ENCODE assay signal across 8 mouse cellular contexts in the genomic region with DNA sequence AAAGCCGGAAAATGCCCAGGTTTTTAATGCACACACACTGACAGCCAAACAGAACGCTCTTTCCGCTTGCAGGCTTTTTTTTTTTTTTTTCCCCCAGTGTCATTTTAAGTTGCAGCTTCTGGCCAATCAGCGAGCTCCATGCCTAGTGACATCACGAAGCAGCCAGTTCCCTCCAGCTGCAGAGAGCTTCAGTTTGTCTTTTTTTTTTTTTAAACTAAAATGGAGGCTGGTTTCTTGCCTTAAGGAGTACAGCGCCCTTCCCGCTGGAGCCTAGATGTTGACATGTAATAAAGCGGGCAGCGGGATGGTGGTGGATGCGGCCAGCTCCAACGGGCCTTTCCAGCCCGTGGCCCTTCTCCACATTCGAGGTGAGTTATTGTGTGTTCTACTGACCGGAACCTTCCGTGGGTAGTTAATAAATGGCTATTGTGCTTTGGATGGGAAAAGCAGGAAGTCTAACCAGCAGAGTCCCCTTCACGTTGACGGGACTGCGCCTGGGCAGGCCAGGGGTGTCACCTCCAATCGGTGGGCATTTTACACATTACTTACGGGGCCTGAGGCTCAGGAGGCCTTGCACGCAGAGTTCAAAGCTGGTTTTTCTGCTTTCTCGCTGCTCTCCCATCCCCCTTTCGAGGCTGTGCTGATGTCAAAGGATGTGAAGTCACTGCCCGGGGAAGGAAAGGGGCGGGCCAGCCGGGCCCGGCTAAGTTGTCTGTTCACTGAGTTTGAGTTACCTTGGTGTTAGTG. TPM values are rescaled to one million over a fixed set of nuclear protein-coding genes. Genes with fewer than 3 reads are reported as not detected.
DNase-seq lines count a peak whose midpoint lies in the region; ATAC-seq and TF ChIP-seq lines count a peak whose summit lies in the region.

No protein-coding gene starts in this region.

- H3K4me1 ChIP-seq in G1E (ENCODE audit: insufficient read depth, low read depth, low read length) = peaks cover 59% of the 10 kb centered on the region
- H3K4me1 ChIP-seq in cerebellum, adult 2 months (ENCODE audit: control insufficient read depth, insufficient read depth, low read length) = peaks cover 10% of the 10 kb centered on the region
- H3K4me1 ChIP-seq in forebrain, postnatal 0 days (ENCODE audit: insufficient read depth) = peaks cover 14% of the 10 kb centered on the region; the same call in 1 of the 2 replicates
- H3K4me1 ChIP-seq in lung, embryonic 15.5 days = peaks cover 42% of the 10 kb centered on the region

- peak; percentile 99 for DNase-seq in G1E (ENCODE audit: low spot score)
- peak; percentile 71 to 83 for DNase-seq in cerebellum, adult 2 months
- peak; percentile 92 for DNase-seq in forebrain, postnatal 0 days
- peak; percentile 82 for DNase-seq in heart, postnatal 4 days
- peak; percentile 73 to 78 for DNase-seq in layer of hippocampus, adult 8-10 months (ENCODE audit: low spot score in 2 of 2)
- peak; percentile 82 for DNase-seq in ovary, adult 18-20 months (ENCODE audit: low spot score)
- DNase-seq in thymus, postnatal 0 days (ENCODE audit: low spot score) = peak; percentile 95

- peaks cover 8% of the 10 kb centered on the region for H3K9me3 ChIP-seq in G1E (replicated peaks)
- H3K9me3 ChIP-seq in forebrain, postnatal 0 days (ENCODE audit: low read length) = no peaks in the 10 kb centered on the region
- no peaks in the 10 kb centered on the region for H3K9me3 ChIP-seq in lung, embryonic 15.5 days

- TF ChIP-seq CTCF in G1E (IDR thresholded peaks at IDR 0.05; ENCODE audit: low read depth, low read length) = no peak
- no peak for TF ChIP-seq CTCF in cerebellum, adult 2 months (IDR thresholded peaks at IDR 0.05; ENCODE audit: borderline replicate concordance, insufficient read depth, low read depth, low read length)
- no peak for TF ChIP-seq CTCF in forebrain, postnatal 0 days (IDR thresholded peaks at IDR 0.05; ENCODE audit: low read depth)

- no peaks in the 10 kb centered on the region for H3K27me3 ChIP-seq in G1E (ENCODE audit: insufficient read depth, low read length)
- no peaks in the 10 kb centered on the region for H3K27me3 ChIP-seq in cerebellum, adult 2 months (ENCODE audit: control insufficient read depth, insufficient read depth, low read length)
- H3K27me3 ChIP-seq in forebrain, postnatal 0 days (ENCODE audit: insufficient read depth, low read length) = no peaks in the 10 kb centered on the region
- no peaks in the 10 kb centered on the region for H3K27me3 ChIP-seq in lung, embryonic 15.5 days

- peak; percentile 77 for ATAC-seq in G1E (ENCODE audit: extremely low read depth, insufficient number of reproducible peaks, low FRiP score, poor library complexity, severe bottlenecking)
- ATAC-seq in forebrain, postnatal 0 days = peak; percentile 96
- peak; percentile 91 for ATAC-seq in lung, embryonic 15.5 days (ENCODE audit: borderline replicate concordance, extremely low read depth, low FRiP score, low TSS enrichment)

- H3K4me2 ChIP-seq in forebrain, postnatal 0 days (ENCODE audit: low read depth) = peak overlapping the region; percentile 77
- H3K4me2 ChIP-seq in lung, embryonic 15.5 days = peak overlapping the region; percentile 81

- peak; percentile 27; the same call in 1 of the 2 replicates for TF ChIP-seq POLR2A in cerebellum, adult 2 months (IDR thresholded peaks at IDR 0.05; ENCODE audit: borderline replicate concordance, insufficient read depth, low read length)

- WGBS in cerebellum, adult 2 months = under 1% methylated on average over 27 of the region's 27 CpGs
- under 1% methylated on average over 27 of the region's 27 CpGs for WGBS in forebrain, postnatal 0 days
- whole genome bisulfite sequencing in lung, embryonic 15.5 days = under 1% methylated on average over 27 of the region's 27 CpGs

- peaks cover 69% of the 10 kb centered on the region for H3K36me3 ChIP-seq in G1E (replicated peaks)
- H3K36me3 ChIP-seq in forebrain, postnatal 0 days (ENCODE audit: insufficient read depth) = no peaks in the 10 kb centered on the region; the same call in 1 of the 2 replicates
- peaks cover 6% of the 10 kb centered on the region; the same call in 1 of the 2 replicates for H3K36me3 ChIP-seq in lung, embryonic 15.5 days

- peak overlapping the region; percentile 78 for H3K4me3 ChIP-seq in G1E (ENCODE audit: low read depth, low read length)
- peak overlapping the region; percentile 85 for H3K4me3 ChIP-seq in cerebellum, adult 2 months (replicated peaks; ENCODE audit: insufficient read depth, low read depth, low read length)
- H3K4me3 ChIP-seq in forebrain, postnatal 0 days (ENCODE audit: low read depth, low read length) = peak overlapping the region; percentile 77
- H3K4me3 ChIP-seq in lung, embryonic 15.5 days = peak overlapping the region; percentile 67

- H3K27ac ChIP-seq in cerebellum, adult 2 months (ENCODE audit: insufficient read depth, low read length) = peak overlapping the region; percentile 77
- peak overlapping the region; percentile 98 for H3K27ac ChIP-seq in forebrain, postnatal 0 days (ENCODE audit: low read depth, low read length)
- peak overlapping the region; percentile 99 for H3K27ac ChIP-seq in lung, embryonic 15.5 days

- peak overlapping the region; percentile 79 for H3K9ac ChIP-seq in forebrain, postnatal 0 days
- peak overlapping the region; percentile 80 for H3K9ac ChIP-seq in lung, embryonic 15.5 days

RNA-seq across cellular contexts. Expression of a gene that starts 38.8 kb away (rescaled TPM):
- total RNA-seq in G1E (2014; fragmentation: Nextera tagmentation) = 174 and 192 TPM in 2 replicates
- total RNA-seq in G1E (2017) = 262 and 282 TPM in 2 replicates
- polyA plus RNA-seq in G1E (2012) = 24.6 and 30.6 TPM in 2 replicates
- polyA plus RNA-seq in cerebellum, adult 2 months (2012; rRNA removed) = 117 and 136 TPM in 2 replicates
- 171 and 191 TPM in 2 replicates for total RNA-seq in forebrain, postnatal 0 days (2014; rRNA removed)
- 147 and 169 TPM in 2 replicates for polyA plus RNA-seq in forebrain, postnatal 0 days (2015; fragmentation: Nextera tagmentation; extraction: Ambion mirVana)
- total RNA-seq in heart, postnatal 4 days (2021) = 100 to 1,000 TPM; 126 to 128 TPM
- total RNA-seq in layer of hippocampus, adult 8-10 months (2022) = 100 to 1,000 TPM; 227 to 249 (median 241) TPM
- polyA plus RNA-seq in lung, embryonic 15.5 days (2015; fragmentation: Nextera tagmentation; extraction: Ambion mirVana) = 167 and 171 TPM in 2 replicates
- 309 and 319 TPM in 2 replicates for polyA plus RNA-seq in thymus, postnatal 0 days (2015; fragmentation: Nextera tagmentation; extraction: Ambion mirVana)

Comparison
In these comparisons a context has a peak if more than half of its experiments do, and no peak if none do; other contexts are left out.
1. Peak in every context shown above with its lines: DNase-seq, ATAC-seq, H3K4me3 ChIP-seq and H3K27ac ChIP-seq.